Mouse (Mus musculus): Measurements from ENCODE around the gene Thap8.

DNA sequence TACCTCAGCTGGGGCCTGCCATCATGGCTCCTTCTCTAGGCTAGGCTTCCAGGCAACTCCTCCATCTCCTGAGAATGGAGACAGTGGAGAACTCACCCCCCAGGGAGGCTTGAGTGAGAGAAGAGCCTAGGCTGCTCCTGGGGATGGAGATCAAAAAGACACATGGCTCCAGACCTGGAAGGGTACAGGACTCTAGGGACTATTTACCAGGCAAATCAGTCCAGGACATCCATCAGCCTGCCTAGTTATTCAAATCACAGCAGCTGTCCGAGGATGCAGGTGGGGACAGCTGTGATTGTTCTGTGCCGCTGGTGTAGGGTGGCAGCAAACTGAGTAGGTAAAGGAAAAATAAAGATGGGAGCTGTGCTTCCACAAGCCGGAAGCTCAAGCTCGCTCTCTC is 44.3 kb upstream of the Thap8 start, which contains the start of gene Ovol3:
- TF ChIP-seq CTCF (IDR thresholded peaks at IDR 0.05; ENCODE audit: control insufficient read depth, insufficient read depth, insufficient replicate concordance, low read depth, low read length) = no peak
- TF ChIP-seq POLR2A (IDR thresholded peaks at IDR 0.05; ENCODE audit: control insufficient read depth, low read depth, low read length) = no peak
